Mouse (Mus musculus): ENCODE measurements at regions not wholly inside any gene's neighbourhood (a gene's known extent, or its start where the extent isn't known, plus 50 kb on each side); places are given as distances from the start of the nearest gene placed in this dataset.

DNA sequence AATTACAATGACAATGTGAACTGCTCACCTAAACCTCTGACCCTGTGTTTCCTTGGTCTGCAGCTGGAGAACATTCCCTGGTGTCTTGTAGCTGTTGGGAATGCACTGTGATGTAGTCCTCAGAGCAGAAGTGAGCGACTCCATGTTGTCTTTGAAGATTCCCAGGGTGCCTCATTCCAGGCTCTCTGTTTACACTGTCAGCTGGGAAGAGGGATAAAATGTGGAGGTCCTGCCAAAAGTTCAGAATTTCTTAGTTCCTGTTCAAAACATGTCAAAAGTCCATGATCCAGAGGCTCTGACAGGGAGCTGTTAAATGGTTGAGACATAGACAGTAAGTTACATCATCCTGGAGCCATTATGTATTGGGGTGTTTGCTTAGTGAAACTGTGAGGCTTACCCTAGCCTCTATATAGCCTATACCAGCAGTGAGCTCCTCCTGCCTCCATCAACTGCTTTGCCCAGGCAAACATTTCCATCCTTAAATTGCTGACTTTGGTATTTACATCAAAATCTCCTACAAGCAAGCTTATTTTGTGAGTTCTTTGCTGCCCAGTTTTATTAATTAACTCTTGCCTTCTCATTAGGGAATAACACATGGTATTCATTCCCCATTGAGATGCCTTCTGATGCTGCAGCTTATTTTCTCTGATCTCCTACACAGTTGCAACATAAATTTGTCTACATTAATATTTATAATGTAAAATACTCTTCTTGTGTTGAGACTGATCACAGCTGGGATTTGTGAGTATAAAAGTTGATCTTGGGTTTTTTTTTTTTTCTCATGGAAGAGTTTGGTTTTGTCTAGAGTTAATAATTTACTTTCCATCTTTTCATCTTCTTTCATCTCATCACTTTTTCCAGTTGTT lies 1170.2 kb downstream of the Sorcs3 start:
- TF ChIP-seq CTCF (IDR thresholded peaks at IDR 0.05; ENCODE audit: low read depth) (no peak), EP300 (IDR thresholded peaks at IDR 0.05; ENCODE audit: low read depth) (no peak)

Measured in heart, postnatal 0 days (tissue).